Mouse (Mus musculus) embryonic facial prominence, embryonic 11.5 days (tissue): Measurements from ENCODE around the gene G430095P16Rik. TPM values are rescaled to one million over a fixed set of nuclear protein-coding genes. Genes with fewer than 3 reads are reported as not detected.

Experiments used
- ATAC-seq: fragments of 200-750 bp; cut with Nextera tagmentation; replicated peaks from 2 replicates; pipeline ENCODE4 v1.8.0; 2017; ENCODE audit warnings: low read depth; ENCODE audit not compliant: insufficient number of reproducible peaks, low FRiP score, low TSS enrichment
- DNase-seq: peaks from one replicate; pipeline ENCODE4 v3.0.0-alpha.2; 2015; ENCODE audit warnings: low spot score
- H3K27ac ChIP-seq: fragments of 300-500 bp; sonication (generic); replicated peaks from 2 replicates; pipeline ENCODE4 v1.5.1; 2014; ENCODE audit warnings: mild to moderate bottlenecking, low read depth, low read length, control low read depth
- H3K27me3 ChIP-seq: fragments of 300-500 bp; sonication (generic); 2 replicates; pipeline ENCODE4 v1.6.1; 2014; ENCODE audit warnings: mild to moderate bottlenecking, low read length, moderate library complexity, mixed read lengths; ENCODE audit not compliant: control insufficient read depth, insufficient read depth
- H3K36me3 ChIP-seq: fragments of 300-500 bp; sonication (generic); replicated peaks from 2 replicates; pipeline ENCODE4 v1.6.1; 2014; ENCODE audit warnings: low read depth, mild to moderate bottlenecking, low read length, moderate library complexity, mixed read lengths; ENCODE audit not compliant: control insufficient read depth, insufficient read depth
- H3K4me1 ChIP-seq: fragments of 300-500 bp; sonication (generic); 2 replicates; pipeline ENCODE4 v1.6.1; 2014; ENCODE audit warnings: low read length, mixed read lengths; ENCODE audit not compliant: control insufficient read depth, insufficient read depth
- H3K4me2 ChIP-seq: fragments of 300-500 bp; sonication (generic); 2 replicates; pipeline ENCODE4 v1.6.1; 2014; ENCODE audit warnings: low read depth, mild to moderate bottlenecking, control low read depth, low read length, moderate library complexity
- H3K4me3 ChIP-seq: fragments of 300-500 bp; sonication (generic); 2 replicates; pipeline ENCODE4 v1.5.1; 2014; ENCODE audit warnings: low read depth, low read length, control low read depth
- H3K9ac ChIP-seq: fragments of 300-500 bp; sonication (generic); replicated peaks from 2 replicates; pipeline ENCODE4 v1.6.1; 2014; ENCODE audit warnings: mild to moderate bottlenecking, control low read depth, low read length
- H3K9me3 ChIP-seq: fragments of 300-500 bp; sonication (generic); replicated peaks from 2 replicates; pipeline ENCODE4 v1.6.1; 2016; ENCODE audit warnings: mild to moderate bottlenecking, low read length, inconsistent platforms, mixed read lengths; ENCODE audit not compliant: control insufficient read depth
- WGBS: fragments of 180-500 bp; shearing (Covaris S2); extraction: QIAGEN DNeasy Blood & Tissue Kit; methylation state at CpG from one replicate; pipeline ENCODE4 v1.1.7; 2014; 5-methylcytosine and 5-hydroxymethylcytosine counted together
- polyA plus RNA-seq: library from polyadenylated mRNA; unstranded; fragments of >200 nt; fragmentation: Nextera tagmentation; extraction: Ambion mirVana; gene quantifications from 2 replicates; pipeline ENCODE4 v1.2.1, GENCODE M21; 2014

G430095P16Rik gene
- polyA plus RNA-seq, 1 experiment from 2014 or later: 3.6 TPM

- WGBS: 1% methylated on average over 17 of the region's 17 CpGs
- DNase-seq (peak; percentile 91), ATAC-seq (peak; percentile 49; the same call in 1 of the 2 replicates)
- H3K27ac ChIP-seq: peak overlapping the region; percentile 99
- no peaks in the 10 kb centered on the region for H3K9me3 ChIP-seq
- H3K36me3 ChIP-seq: no peaks in the 10 kb centered on the region
- peak overlapping the region; percentile 30 for H3K4me2 ChIP-seq
- H3K9ac ChIP-seq: peak overlapping the region; percentile 37
- H3K4me3 ChIP-seq: 0 out of 2 replicates have a peak overlapping the region, but pooled peaks have one; percentile 5
- H3K27me3 ChIP-seq: peaks cover 37% of the 10 kb centered on the region
- peaks cover 50% of the 10 kb centered on the region for H3K4me1 ChIP-seq
Observed at GRCm38 (mm10) chr8:84743517-84744420, 21.0 kb downstream of the G430095P16Rik start.

GRCm38 (mm10) chr8:84745032-84745925 is 22.5 kb downstream of the G430095P16Rik start:
- Histone ChIP-seq H3K4me1 (peaks cover 46% of the 10 kb centered on the region), H3K27me3 (peaks cover 45% of the 10 kb centered on the region), H3K4me3 (no peak overlapping the region), H3K27ac (peak overlapping the region; percentile 99), H3K36me3 (no peaks in the 10 kb centered on the region), H3K9me3 (no peaks in the 10 kb centered on the region), H3K4me2 (no peak overlapping the region), H3K9ac (peak overlapping the region; percentile 32)
- under 1% methylated on average over 17 of the region's 17 CpGs for WGBS
- no peak for ATAC-seq
- DNase-seq: peak; percentile 75

GRCm38 (mm10) chr8:84749519-84749918 is 26.7 kb downstream of the G430095P16Rik start:
- no peak for DNase-seq
- peaks cover 73% of the 10 kb centered on the region for H3K27me3 ChIP-seq
- 72% methylated on average over 16 of the region's 16 CpGs for WGBS
- no peak overlapping the region for H3K4me3 ChIP-seq
- H3K4me1 ChIP-seq: peaks cover 15% of the 10 kb centered on the region
- no peak overlapping the region for H3K27ac ChIP-seq
- no peaks in the 10 kb centered on the region for H3K9me3 ChIP-seq
- no peaks in the 10 kb centered on the region for H3K36me3 ChIP-seq
- no peak overlapping the region for H3K4me2 ChIP-seq
- ATAC-seq: no peak
- H3K9ac ChIP-seq: no peak overlapping the region

- H3K4me3 ChIP-seq: no peak overlapping the region
- peaks cover 75% of the 10 kb centered on the region for H3K27me3 ChIP-seq
- no peaks in the 10 kb centered on the region for H3K9me3 ChIP-seq
- no peaks in the 10 kb centered on the region for H3K36me3 ChIP-seq
- no peak for ATAC-seq
- no peaks in the 10 kb centered on the region; the same call in 1 of the 2 replicates for H3K4me1 ChIP-seq
- no peak overlapping the region for H3K4me2 ChIP-seq
- no peak overlapping the region for H3K27ac ChIP-seq
- 72% methylated on average over 6 of the region's 6 CpGs for WGBS
- DNase-seq: no peak
- no peak overlapping the region for H3K9ac ChIP-seq
Observed at GRCm38 (mm10) chr8:84752734-84753582, 30.2 kb downstream of the G430095P16Rik start.

- no peaks in the 10 kb centered on the region for H3K36me3 ChIP-seq
- H3K27me3 ChIP-seq: peaks cover 67% of the 10 kb centered on the region
- H3K4me2 ChIP-seq: no peak overlapping the region
- H3K9ac ChIP-seq: 0 out of 2 replicates have a peak overlapping the region, but pooled peaks have one; percentile 9
- no peaks in the 10 kb centered on the region for H3K9me3 ChIP-seq
- no peak overlapping the region for H3K4me3 ChIP-seq
- WGBS: 30% methylated on average over 5 of the region's 5 CpGs
- no peak for DNase-seq
- H3K27ac ChIP-seq: no peak overlapping the region
- peaks cover 3% of the 10 kb centered on the region; the same call in 1 of the 2 replicates for H3K4me1 ChIP-seq
- no peak for ATAC-seq
Observed at GRCm38 (mm10) chr8:84757501-84757900, 34.7 kb downstream of the G430095P16Rik start.

GRCm38 (mm10) chr8:84758308-84758707 is 35.5 kb downstream of the G430095P16Rik start:
- peaks cover 65% of the 10 kb centered on the region for H3K27me3 ChIP-seq
- no peak overlapping the region for H3K4me2 ChIP-seq
- 83% methylated on average over 3 of the region's 3 CpGs for WGBS
- DNase-seq (no peak), ATAC-seq (no peak)
- H3K36me3 ChIP-seq: no peaks in the 10 kb centered on the region
- no peak overlapping the region for H3K9ac ChIP-seq
- H3K4me1 ChIP-seq: 0 out of 2 replicates have a peak, but pooled peaks cover 3% of the 10 kb centered on the region
- no peaks in the 10 kb centered on the region for H3K9me3 ChIP-seq
- H3K4me3 ChIP-seq: no peak overlapping the region
- H3K27ac ChIP-seq: no peak overlapping the region

- H3K4me1 ChIP-seq: 0 out of 2 replicates have a peak, but pooled peaks cover 3% of the 10 kb centered on the region
- no peak overlapping the region for H3K4me2 ChIP-seq
- H3K9ac ChIP-seq: no peak overlapping the region
- H3K27me3 ChIP-seq: peaks cover 65% of the 10 kb centered on the region
- ATAC-seq (no peak), DNase-seq (no peak)
- H3K9me3 ChIP-seq: no peaks in the 10 kb centered on the region
- no peak overlapping the region for H3K4me3 ChIP-seq
- H3K27ac ChIP-seq: no peak overlapping the region
- no peaks in the 10 kb centered on the region for H3K36me3 ChIP-seq
- WGBS: 55% methylated on average over 7 of the region's 7 CpGs
Observed at GRCm38 (mm10) chr8:84759126-84759525, 36.3 kb downstream of the G430095P16Rik start.
